Mouse (Mus musculus) left cerebral cortex, adult 9 months (tissue): ENCODE measurements at regions not wholly inside any gene's neighbourhood (a gene's known extent, or its start where the extent isn't known, plus 50 kb on each side); places are given as distances from the start of the nearest gene placed in this dataset.

Experiments
- DNase-seq, 2 experiments: peaks; one replicate each; pipeline ENCODE4 v3.0.0; 2022; ENCODE audit warnings: low spot score in 2 of 2

DNA sequence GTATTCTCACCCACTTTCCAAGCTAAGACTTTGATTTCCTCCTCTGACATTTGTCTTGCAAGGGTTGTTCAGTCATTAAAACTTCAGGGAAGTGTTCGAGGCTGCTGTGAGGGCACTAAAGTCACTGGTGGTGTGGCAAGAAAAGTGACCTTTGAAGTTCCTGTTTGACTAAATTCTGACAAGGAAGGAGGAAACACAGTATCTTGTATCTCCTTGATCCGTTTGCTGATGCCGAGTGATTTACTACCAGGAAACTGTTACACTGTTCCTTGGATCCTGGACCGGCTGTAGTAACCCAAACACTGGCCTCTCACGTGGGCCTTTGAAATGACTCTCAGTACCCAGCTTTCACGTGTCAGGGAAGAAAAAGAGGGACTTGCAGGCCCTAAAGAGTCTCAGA, 53.5 kb upstream of the Ralgapa2 start:
- no peak for DNase-seq

- DNase-seq, result no peak
These were observed 56.2 kb upstream of the Ralgapa2 start for GRCm38 (mm10) chr2:146568171-146568842.

- no peak for DNase-seq
These were observed 58.9 kb upstream of the Ralgapa2 start for GRCm38 (mm10) chr2:146571036-146571435.

GRCm38 (mm10) chr2:146571857-146572256, 59.7 kb upstream of the Ralgapa2 start:
- DNase-seq, result peak; percentile 35 to 60

GRCm38 (mm10) chr2:146575610-146576297, 63.6 kb upstream of the Ralgapa2 start:
- no peak for DNase-seq

- no peak for DNase-seq
These were observed 64.3 kb upstream of the Ralgapa2 start for GRCm38 (mm10) chr2:146576298-146576905.

DNA sequence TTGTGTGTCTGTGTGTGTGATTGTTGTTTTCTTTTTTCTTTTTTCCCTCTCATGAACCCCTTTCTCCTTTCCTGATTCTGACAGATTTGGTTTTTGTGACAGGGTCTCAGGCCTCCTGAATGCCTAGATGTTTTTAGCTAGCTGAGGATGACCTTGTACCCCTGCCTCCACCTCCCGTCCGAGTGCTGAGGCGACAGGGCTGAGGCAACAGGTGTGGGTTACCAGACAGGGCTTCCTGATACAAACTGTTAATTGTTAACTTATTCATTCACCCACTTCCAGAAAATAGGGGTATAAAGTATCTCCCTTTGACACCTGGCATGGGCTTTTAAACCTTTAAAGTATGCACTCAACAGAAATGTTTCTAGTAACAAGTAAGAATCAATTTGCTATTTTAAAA, 65.0 kb upstream of the Ralgapa2 start:
- DNase-seq, result no peak

- DNase-seq, result no peak
These were observed 69.1 kb upstream of the Ralgapa2 start for GRCm38 (mm10) chr2:146581220-146581619.

- no peak for DNase-seq
These were observed 71.8 kb upstream of the Ralgapa2 start for GRCm38 (mm10) chr2:146583807-146584388.

DNA sequence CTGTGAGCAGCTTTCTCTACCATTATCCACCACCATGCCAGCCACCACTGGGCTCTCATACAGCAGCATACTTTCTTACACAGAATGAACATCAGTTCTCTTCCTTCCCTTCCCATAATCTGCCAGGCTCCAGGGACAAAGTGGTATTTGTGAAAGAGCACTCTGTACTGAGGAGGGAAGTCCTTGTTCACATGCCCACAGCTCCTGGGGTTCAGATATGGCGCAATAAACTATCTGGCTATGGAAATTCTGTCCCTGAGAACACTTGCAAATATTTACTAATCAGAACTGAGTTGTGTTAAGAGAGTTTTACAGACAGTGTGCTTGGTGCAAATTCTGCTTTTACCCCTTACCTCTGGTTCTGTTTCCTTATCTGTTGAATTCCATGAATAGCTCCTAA, 74.2 kb upstream of the Ralgapa2 start:
- no peak for DNase-seq

DNA sequence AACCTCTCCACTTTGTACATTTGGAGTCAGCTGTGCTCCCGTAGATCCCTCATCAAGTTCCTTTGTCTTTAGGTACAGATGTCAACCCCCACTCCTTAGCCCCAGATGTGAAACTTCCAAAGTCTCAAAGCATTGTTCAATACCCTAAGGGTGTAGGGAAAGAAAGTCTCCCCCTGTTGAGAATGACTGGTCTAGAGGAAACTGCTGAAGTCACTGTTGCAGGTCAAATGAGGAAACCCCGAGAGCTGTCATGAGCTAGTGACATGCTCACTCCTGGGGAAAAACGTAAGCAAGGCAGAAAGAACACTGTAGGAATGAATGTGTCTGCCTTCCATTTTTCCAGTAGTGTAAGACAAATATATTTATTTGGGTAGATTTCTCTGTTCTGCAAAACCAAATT, 74.8 kb upstream of the Ralgapa2 start:
- DNase-seq, result no peak

- DNase-seq, result no peak
These were observed 77.7 kb upstream of the Ralgapa2 start for GRCm38 (mm10) chr2:146589860-146590259.

- no peak for DNase-seq
These were observed 81.1 kb upstream of the Ralgapa2 start for GRCm38 (mm10) chr2:146593291-146593690.

- DNase-seq, result no peak
These were observed 82.1 kb upstream of the Ralgapa2 start for GRCm38 (mm10) chr2:146594212-146594611.

- DNase-seq, result no peak
These were observed 83.5 kb upstream of the Ralgapa2 start for GRCm38 (mm10) chr2:146595673-146596072.

GRCm38 (mm10) chr2:146606170-146606569, 94.0 kb upstream of the Ralgapa2 start:
- no peak for DNase-seq

GRCm38 (mm10) chr2:146610896-146611295, 98.8 kb upstream of the Ralgapa2 start:
- no peak for DNase-seq

- peak in 1 of 2 experiments; percentile 55 for DNase-seq
These were observed 99.9 kb upstream of the Ralgapa2 start for GRCm38 (mm10) chr2:146611886-146612521.

GRCm38 (mm10) chr2:146612522-146613288, 100.6 kb upstream of the Ralgapa2 start:
- DNase-seq, result peak in 1 of 2 experiments; percentile 5

- peak in 1 of 2 experiments; percentile 34 for DNase-seq
These were observed 109.0 kb upstream of the Ralgapa2 start for GRCm38 (mm10) chr2:146621167-146621566.

GRCm38 (mm10) chr2:146623052-146623451, 110.9 kb upstream of the Ralgapa2 start:
- DNase-seq, result no peak
